Mouse (Mus musculus) left cerebral cortex, adult 8-10 months (tissue): ENCODE data around the gene Zpbp2. TPM values are rescaled to one million over a fixed set of nuclear protein-coding genes. Genes with fewer than 3 reads are reported as not detected.

Source experiments
- DNase-seq, 2 experiments: peaks; one replicate each; pipeline ENCODE4 v3.0.0; 2022; ENCODE audit warnings: low spot score in 2 of 2
- total RNA-seq, 4 experiments: library from RNA; stranded (reverse); gene quantifications; 2 replicates each; pipeline ENCODE4 v1.2.4; 2022

Zpbp2 gene
- not detected for total RNA-seq

DNA sequence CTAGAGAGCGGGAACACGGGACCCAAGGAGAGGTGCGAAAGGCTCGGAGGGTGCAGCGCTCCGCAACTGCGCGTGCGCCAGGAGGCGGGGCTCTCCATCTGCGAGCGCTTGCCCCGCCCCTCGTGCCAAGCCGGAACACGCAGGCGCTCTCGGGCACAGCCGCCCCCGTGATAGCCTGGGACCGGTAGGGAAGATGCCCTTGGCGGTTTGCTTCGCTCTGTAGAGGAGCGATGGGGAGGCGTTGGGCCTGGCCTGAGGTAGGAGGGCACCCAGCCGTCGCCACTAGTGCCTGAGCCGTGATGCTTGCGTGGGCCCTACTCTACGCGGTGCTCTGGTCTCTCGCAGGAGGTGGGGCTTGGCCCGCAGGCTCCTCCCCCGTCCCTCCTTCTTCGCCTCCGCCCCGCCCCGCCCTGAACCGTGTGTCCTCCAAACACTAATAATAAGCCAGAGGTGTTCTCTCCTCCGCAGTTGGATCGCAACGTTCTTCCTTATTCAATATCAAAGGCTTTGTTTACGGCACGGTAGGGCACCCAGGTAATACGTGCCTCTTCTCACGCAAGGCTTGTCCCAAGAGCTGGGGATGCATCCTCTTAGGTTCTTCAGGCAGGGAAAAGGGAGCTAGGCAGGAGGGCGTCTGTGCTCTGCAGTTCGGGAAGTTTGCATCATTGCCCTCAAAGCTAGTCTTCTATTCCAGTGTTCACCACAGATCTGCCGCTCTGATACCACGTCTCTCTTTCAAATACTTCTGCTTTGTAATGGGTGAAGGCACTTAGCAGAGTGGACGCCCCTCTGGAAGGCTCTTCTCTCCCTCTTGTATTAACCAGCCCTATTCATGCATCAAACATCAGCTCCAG lies at the start of gene Zpbp2:
TSS of gene Zpbp2 (plus strand) at position 123 of the 854 bp plus-strand sequence.
- peak; percentile 82 to 88 for DNase-seq

DNA sequence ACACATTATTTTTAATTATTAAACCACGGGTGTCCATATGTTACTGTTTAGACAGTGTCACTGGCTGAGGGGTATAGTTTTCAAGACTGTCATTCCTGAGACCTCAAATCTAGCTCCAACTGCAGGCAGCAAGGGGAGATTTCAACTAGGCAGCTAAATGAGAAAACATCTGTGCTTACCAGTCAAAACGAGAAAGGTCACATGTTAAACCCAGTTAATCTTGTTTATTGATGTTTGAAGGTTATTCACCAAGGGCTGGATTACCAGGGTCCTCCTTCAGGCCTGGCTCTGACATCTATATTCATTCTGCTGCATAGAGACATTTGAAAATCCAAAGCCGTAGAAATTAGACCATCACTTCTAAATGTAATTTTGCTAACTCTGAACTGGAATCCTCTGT lies 46.0 kb upstream of the Zpbp2 start:
- no peak for DNase-seq

GRCm38 (mm10) chr11:98509434-98509833 lies 41.5 kb upstream of the Zpbp2 start:
- peak; percentile 5 to 23 for DNase-seq

DNA sequence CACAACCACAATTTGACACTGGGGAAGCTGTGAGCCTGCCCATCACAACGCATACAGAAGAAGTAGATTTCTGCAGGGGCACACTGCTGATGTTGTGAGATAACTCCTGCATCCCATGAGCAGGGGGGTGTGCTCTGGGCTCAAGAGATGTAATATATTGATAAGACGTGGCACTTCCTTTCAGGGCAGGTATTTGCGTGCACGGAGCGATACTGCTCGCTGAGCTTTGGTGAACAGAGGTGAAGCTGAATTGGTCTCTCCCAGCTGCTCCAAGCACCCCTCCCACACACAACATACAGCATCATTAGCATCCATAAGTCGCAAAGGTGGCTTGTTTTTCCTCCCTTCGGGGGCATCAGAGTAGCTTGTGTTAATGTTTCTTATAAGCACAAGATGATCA lies 40.8 kb upstream of the Zpbp2 start:
- DNase-seq, result no peak

GRCm38 (mm10) chr11:98512881-98513280 lies 38.0 kb upstream of the Zpbp2 start:
- DNase-seq, result no peak

GRCm38 (mm10) chr11:98513356-98513936 lies 37.5 kb upstream of the Zpbp2 start:
- no peak for DNase-seq

- no peak for DNase-seq
Measured at GRCm38 (mm10) chr11:98520468-98520867, 30.4 kb upstream of the Zpbp2 start.

DNA sequence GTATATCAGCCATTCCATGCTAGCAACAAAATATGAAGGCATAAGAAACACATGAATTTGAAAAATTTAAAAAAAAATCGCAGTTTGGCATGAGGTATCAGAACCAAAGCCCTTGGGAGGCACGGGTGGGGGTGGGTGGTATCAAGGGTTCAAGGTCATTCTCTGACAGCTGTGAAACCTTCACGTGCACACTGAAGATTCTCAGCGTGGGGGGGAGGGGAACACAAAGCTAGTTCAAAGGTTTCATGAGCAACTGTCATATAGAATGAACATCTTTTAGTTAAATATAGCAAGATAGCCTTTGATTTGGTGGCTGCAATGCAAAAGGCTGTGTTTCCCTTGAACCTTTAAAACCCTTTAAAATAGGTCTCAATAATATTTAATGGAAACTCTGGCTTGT lies 25.8 kb upstream of the Zpbp2 start:
- DNase-seq, result no peak

- no peak for DNase-seq
Measured at GRCm38 (mm10) chr11:98526824-98527461, 24.0 kb upstream of the Zpbp2 start.

DNA sequence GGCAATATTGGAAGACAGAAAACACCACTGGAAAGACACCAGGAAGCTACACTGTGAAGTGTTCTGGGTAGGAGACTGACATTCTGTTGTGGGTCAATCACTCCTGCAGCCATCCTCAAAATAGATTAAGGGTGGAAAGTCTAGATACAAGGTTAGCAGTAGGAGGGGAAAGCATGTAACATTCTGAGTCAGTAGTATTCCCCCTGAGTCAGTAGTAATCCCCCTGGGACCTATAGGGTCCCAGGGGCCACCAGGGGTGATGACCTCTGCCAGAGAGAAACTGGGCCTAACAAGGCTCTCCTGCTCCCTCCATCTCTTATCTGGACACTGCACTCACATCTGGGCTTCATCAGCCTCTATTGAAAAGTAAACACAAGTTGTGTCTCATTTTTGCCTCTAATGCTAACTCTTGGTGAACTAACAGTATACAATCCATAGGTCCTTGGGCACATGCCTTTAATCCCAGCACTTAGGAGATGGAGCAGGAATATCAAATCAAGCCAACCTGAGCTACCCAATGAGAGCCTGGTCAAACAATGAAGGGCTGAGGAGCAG lies 13.3 kb upstream of the Zpbp2 start:
- no peak for DNase-seq

DNA sequence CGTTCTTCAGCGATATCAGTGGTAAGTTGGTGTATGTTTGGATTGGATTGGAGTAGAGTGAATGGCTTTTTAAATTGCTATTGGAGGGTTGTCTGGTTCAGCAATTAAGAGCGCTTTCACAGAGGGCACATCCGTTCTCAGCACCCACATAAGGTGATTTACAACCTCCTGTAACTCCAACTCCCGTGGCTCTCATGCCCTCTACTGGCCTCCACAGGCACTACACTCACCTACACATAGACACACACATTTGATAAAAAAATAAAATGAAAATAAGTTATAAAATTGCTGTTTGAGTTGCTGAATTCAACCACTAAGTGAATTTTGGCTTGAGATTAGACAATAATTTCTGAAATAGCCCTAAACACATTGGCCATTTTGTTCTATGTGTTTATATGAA lies 10.6 kb upstream of the Zpbp2 start:
- no peak for DNase-seq

- no peak for DNase-seq
Measured at GRCm38 (mm10) chr11:98542553-98542952, 8.3 kb upstream of the Zpbp2 start.

- DNase-seq, result no peak
Measured at GRCm38 (mm10) chr11:98543414-98543813, 7.5 kb upstream of the Zpbp2 start.

DNA sequence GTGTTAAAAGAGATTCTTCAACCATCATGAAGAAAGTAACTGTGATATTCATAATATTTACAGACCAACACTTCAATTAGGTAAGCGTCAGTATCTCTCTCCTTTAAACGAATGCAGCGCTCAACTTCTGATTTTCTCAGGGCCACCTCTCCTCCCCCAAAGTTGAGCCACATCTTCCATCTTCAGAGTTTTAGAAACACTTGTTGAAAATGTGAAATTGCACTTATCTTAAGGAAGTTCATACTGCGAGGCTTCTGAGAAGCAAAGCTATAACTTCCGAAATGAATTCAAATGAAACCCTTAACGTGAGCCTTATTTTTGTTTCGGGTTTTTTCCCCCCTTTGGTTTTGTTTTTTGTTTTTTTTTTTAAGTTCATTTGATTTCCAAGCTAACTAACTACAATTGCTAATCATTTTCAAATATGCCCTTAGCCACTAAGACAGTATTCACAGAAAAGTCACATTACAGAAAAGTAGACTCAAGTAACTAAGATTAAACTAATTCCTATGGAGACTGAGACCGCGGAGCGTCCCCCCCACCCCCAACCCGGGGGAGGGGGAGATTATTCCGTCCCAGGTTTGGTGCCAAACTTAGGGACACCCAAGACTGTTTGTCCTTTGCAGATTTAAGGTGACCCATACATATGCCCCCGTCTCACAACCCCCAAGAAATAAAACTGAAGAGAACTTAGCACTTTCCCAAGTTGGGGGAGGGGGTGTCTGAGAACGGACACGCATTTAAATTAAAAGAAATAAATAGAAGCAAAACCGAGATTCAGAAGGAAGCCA lies 5.8 kb upstream of the Zpbp2 start:
- DNase-seq, result no peak

DNA sequence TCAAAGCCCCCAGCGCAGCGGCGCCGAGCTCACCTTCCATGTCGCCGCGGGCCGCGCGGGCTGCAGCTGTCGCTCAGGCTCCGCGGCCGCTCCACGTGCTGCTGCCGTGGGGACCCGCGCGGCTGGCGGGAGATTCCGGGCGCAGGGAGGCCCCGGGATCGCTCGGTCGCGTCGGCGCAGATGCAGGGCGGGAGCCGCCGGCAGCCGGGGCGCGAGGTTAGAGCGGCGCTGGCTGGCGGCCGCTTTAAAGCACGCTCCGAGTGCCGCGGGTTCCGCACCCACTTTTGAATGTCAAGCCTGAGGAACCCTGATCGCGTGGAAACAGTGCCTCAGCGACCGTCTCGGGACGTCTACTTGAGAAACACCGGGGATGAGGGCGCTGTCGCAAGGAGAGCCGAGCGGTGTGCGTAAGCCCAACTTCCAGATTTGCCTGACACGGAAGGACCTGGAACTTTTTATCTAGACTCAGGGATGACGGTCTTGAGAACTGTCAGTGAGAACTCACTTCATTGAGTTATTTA lies 5.1 kb upstream of the Zpbp2 start, which contains the start of gene Ikzf3:
TSS of gene Ikzf3 (minus strand) at position 321 of the 521 bp plus-strand sequence.
- peak in 1 of 2 experiments; percentile 3 for DNase-seq

GRCm38 (mm10) chr11:98546529-98547307 lies 4.2 kb upstream of the Zpbp2 start:
- no peak for DNase-seq

- DNase-seq, result no peak
Measured at GRCm38 (mm10) chr11:98547308-98547693, 3.6 kb upstream of the Zpbp2 start.

- DNase-seq, result no peak
Measured at GRCm38 (mm10) chr11:98549363-98549762, 1.5 kb upstream of the Zpbp2 start.

- DNase-seq, result no peak
Measured at GRCm38 (mm10) chr11:98550311-98550974, 454 bp upstream of the Zpbp2 start.

GRCm38 (mm10) chr11:98553966-98554365 lies 3.1 kb downstream of the Zpbp2 start:
- DNase-seq, result no peak
